Mouse (Mus musculus): ENCODE measurements around the gene Gjb6.

- TF ChIP-seq POLR2A (IDR thresholded peaks at IDR 0.05; ENCODE audit: borderline replicate concordance, insufficient read depth, low read length), result no peak
- TF ChIP-seq CTCF (IDR thresholded peaks at IDR 0.05; ENCODE audit: borderline replicate concordance, insufficient read depth, low read depth, low read length), result no peak
These were observed 6.0 kb downstream of the Gjb6 start for GRCm38 (mm10) chr14:57127383-57127782.

Data from cerebellum, adult 2 months (tissue).